Mouse (Mus musculus) testis, adult 2 months (tissue): ENCODE measurements around the gene Pnpla1.

Experiments used
- CTCF ChIP-seq: fragments of 200-500 bp; IDR thresholded peaks from 2 replicates; pipeline ENCODE4 v1.5.1; 2012; ENCODE audit warnings: low read depth, mild to moderate bottlenecking, inconsistent platforms, low read length, moderate library complexity; ENCODE audit not compliant: control insufficient read depth, insufficient read depth, insufficient replicate concordance
- POLR2A ChIP-seq: fragments of 200-500 bp; IDR thresholded peaks from 2 replicates; pipeline ENCODE4 v1.6.1; 2012; ENCODE audit warnings: low read depth, mild to moderate bottlenecking, inconsistent platforms, low read length, moderate library complexity; ENCODE audit not compliant: control insufficient read depth

DNA sequence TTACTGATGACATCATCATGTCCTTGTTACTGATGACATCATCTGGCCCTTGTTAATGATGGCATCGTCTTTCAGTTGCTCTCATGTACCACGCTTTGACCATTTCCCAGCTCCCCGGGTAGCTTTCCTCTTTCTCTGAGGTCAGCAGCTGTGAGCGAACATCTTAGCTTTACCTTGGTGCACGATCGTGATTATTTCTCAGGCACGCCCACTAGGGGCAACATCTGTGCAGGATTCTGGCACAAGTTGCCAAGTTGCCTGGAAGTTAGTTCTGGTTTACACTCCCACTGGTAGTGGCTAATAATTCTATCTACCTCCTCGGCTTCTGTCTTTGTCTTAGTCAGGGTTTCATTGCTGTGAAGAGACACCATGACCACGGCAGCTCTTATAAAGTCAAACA is 26.2 kb upstream of the Pnpla1 start:
- TF ChIP-seq POLR2A = no peak
- no peak for TF ChIP-seq CTCF
